Mouse (Mus musculus): ENCODE measurements around the gene Usp48. TPM values are rescaled to one million over a fixed set of nuclear protein-coding genes. Genes with fewer than 3 reads are reported as not detected.

Gene Usp48
- polyA plus RNA-seq, 1 experiment from 2014 or later, result 54.3 TPM

DNA sequence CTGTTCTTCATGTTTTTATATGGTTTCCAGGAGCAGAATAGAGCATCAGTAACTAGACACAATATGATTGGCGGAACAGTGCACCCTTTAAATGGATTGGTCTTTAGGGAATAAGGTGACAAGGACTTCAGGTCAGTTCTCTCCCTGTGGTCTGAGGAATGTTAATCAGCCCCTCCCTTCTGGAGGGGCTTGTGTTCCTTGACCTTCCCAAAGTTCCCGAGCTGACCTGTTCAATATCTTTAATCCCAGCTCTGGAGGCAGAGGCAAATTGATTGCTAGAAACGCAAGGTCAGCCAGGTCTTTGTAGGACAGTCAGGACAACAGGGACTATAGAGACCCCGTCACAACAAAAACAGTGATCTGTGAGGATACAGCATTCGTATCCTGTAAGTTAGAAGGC lies 5.0 kb downstream of the Usp48 start:
- Histone ChIP-seq H3K27me3 (ENCODE audit: control insufficient read depth, insufficient read depth, low read depth, low read length) (no peaks in the 10 kb centered on the region), H3K4me3 (ENCODE audit: low read length) (no peak overlapping the region), H3K4me1 (replicated peaks; ENCODE audit: control insufficient read depth, insufficient read depth, low read length) (peaks cover 14% of the 10 kb centered on the region), H3K27ac (ENCODE audit: low read length) (no peak overlapping the region), H3K4me2 (ENCODE audit: low read depth, low read length) (no peak overlapping the region), H3K9ac (ENCODE audit: low read length) (no peak overlapping the region), H3K9me3 (ENCODE audit: control insufficient read depth, low read length) (no peaks in the 10 kb centered on the region), H3K36me3 (ENCODE audit: control insufficient read depth, insufficient read depth, low read length) (no peaks in the 10 kb centered on the region)
- no peak for ATAC-seq (ENCODE audit: low read depth)
- 82% methylated on average over 5 of the region's 5 CpGs for WGBS

DNA sequence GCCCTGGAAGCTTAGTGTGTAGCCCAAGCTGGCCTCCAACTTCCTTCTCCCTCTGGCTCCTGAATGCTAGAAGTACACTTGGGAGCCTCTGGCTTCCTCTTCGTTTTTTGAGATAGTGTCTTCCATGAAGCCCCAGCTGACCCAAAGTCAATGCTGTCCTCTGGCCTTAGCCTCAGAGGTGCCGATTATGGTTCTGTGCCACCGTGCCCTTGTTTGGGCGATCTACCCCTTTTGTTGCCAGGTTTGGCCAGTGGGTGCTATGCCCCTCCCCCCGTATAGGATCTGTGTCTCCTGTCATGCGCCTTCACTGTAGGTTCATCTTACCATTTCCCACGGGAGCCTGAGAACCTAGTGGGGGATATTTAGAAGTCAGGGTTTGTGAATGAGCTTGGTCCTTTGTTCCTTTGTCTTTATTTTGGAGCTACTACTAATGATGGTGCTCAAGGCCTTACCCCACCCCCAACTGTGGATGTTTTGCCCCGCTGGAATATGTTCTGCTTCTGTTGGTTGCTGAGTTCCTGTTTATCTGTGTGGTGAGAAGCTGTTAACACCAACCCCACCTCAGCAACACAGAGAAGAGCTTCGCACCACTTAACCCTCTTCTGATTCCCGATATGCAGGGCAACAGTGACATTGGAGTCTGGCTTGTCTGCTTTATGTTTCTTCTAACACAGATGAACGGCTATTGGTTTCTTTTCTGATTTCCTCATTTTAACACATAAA lies 10.1 kb downstream of the Usp48 start:
- WGBS, result 75% methylated on average over 11 of the region's 11 CpGs
- peaks cover 16% of the 10 kb centered on the region for H3K36me3 ChIP-seq (ENCODE audit: control insufficient read depth, insufficient read depth, low read length)
- H3K27me3 ChIP-seq (ENCODE audit: control insufficient read depth, insufficient read depth, low read depth, low read length), result no peaks in the 10 kb centered on the region
- no peak overlapping the region for H3K9ac ChIP-seq (ENCODE audit: low read length)
- no peak for ATAC-seq (ENCODE audit: low read depth)
- H3K4me1 ChIP-seq (replicated peaks; ENCODE audit: control insufficient read depth, insufficient read depth, low read length), result no peaks in the 10 kb centered on the region
- H3K27ac ChIP-seq (ENCODE audit: low read length), result no peak overlapping the region
- no peak overlapping the region for H3K4me2 ChIP-seq (ENCODE audit: low read depth, low read length)
- H3K4me3 ChIP-seq (ENCODE audit: low read length), result no peak overlapping the region
- no peaks in the 10 kb centered on the region for H3K9me3 ChIP-seq (ENCODE audit: control insufficient read depth, low read length)

DNA sequence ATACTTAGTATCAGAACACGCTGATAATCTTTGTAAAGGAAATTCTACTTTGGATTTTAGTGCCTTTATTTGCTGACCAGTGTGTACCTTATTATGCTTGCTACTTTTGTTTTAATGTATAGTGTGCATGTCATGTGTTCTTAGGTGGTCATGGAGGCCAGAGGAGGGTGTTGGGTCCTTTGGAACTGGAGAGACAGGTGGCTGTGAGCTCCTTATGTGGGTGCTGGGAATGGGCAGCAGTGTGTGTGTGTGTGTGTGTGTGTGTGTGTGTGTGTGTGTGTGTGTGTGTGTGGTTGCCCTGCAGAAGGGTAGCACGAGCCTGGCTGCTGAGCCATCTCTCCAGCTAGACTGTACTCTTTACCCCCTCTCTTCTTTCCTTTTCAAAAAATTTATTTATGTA lies 13.5 kb downstream of the Usp48 start:
- Histone ChIP-seq H3K27ac (ENCODE audit: low read length) (no peak overlapping the region), H3K4me1 (replicated peaks; ENCODE audit: control insufficient read depth, insufficient read depth, low read length) (peaks cover 4% of the 10 kb centered on the region; the same call in 1 of the 2 replicates), H3K36me3 (ENCODE audit: control insufficient read depth, insufficient read depth, low read length) (peaks cover 35% of the 10 kb centered on the region), H3K9ac (ENCODE audit: low read length) (no peak overlapping the region), H3K9me3 (ENCODE audit: control insufficient read depth, low read length) (no peaks in the 10 kb centered on the region), H3K27me3 (ENCODE audit: control insufficient read depth, insufficient read depth, low read depth, low read length) (no peaks in the 10 kb centered on the region), H3K4me2 (ENCODE audit: low read depth, low read length) (no peak overlapping the region), H3K4me3 (ENCODE audit: low read length) (no peak overlapping the region)
- ATAC-seq (ENCODE audit: low read depth), result no peak
- 96% methylated on average over 2 of the region's 2 CpGs for whole genome bisulfite sequencing

DNA sequence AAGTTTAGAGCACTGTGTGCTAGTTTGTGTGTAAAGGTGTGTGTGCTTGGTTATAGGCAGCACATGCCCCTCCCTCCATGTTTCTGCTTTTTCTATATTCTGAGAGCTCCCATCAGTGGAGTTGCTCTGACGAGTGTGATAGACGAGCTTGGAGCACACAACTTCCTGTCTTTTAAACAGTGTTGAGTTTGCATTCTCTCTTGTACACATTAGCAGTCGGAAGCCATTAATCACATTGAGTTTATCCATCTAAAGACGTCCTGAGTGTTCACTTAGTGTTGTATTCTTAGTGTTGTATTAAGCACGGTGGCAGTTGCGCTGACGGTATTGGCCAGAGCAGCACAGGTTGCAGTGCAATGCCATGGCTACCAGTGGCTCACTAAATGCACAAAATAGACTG lies 15.7 kb downstream of the Usp48 start:
- Histone ChIP-seq H3K27me3 (ENCODE audit: control insufficient read depth, insufficient read depth, low read depth, low read length) (no peaks in the 10 kb centered on the region), H3K9ac (ENCODE audit: low read length) (no peak overlapping the region), H3K27ac (ENCODE audit: low read length) (no peak overlapping the region), H3K4me1 (replicated peaks; ENCODE audit: control insufficient read depth, insufficient read depth, low read length) (peaks cover 4% of the 10 kb centered on the region; the same call in 1 of the 2 replicates), H3K9me3 (ENCODE audit: control insufficient read depth, low read length) (no peaks in the 10 kb centered on the region), H3K4me2 (ENCODE audit: low read depth, low read length) (no peak overlapping the region), H3K4me3 (ENCODE audit: low read length) (no peak overlapping the region), H3K36me3 (ENCODE audit: control insufficient read depth, insufficient read depth, low read length) (peaks cover 50% of the 10 kb centered on the region)
- peak; percentile 20; the same call in 1 of the 2 replicates for ATAC-seq (ENCODE audit: low read depth)
- 34% methylated on average over 7 of the region's 7 CpGs for WGBS

DNA sequence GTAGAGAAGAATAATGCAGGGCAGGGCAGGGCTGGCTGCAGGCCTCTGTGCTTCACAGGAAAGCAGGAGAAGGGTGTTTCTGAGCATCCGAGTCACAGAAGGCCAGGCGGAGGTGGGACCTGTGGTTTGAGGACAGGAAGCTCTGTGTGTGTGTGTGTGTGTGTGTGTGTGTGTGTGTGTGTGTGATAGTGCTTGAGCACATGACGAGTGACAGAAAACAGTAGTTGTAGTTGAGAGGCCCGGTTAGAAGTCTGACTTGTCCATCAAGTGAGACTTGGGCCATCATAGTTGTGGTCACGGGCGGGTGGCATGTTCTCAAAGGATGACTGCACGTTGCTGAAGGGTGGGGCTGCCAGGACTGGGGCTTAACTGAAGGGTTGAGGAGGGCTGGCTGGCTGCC lies 16.1 kb downstream of the Usp48 start:
- peaks cover 4% of the 10 kb centered on the region; the same call in 1 of the 2 replicates for H3K4me1 ChIP-seq (replicated peaks; ENCODE audit: control insufficient read depth, insufficient read depth, low read length)
- H3K9me3 ChIP-seq (ENCODE audit: control insufficient read depth, low read length), result no peaks in the 10 kb centered on the region
- H3K9ac ChIP-seq (ENCODE audit: low read length), result no peak overlapping the region
- no peak for ATAC-seq (ENCODE audit: low read depth)
- H3K27ac ChIP-seq (ENCODE audit: low read length), result no peak overlapping the region
- 67% methylated on average over 7 of the region's 7 CpGs for WGBS
- H3K4me3 ChIP-seq (ENCODE audit: low read length), result no peak overlapping the region
- H3K27me3 ChIP-seq (ENCODE audit: control insufficient read depth, insufficient read depth, low read depth, low read length), result no peaks in the 10 kb centered on the region
- H3K4me2 ChIP-seq (ENCODE audit: low read depth, low read length), result no peak overlapping the region
- H3K36me3 ChIP-seq (ENCODE audit: control insufficient read depth, insufficient read depth, low read length), result peaks cover 53% of the 10 kb centered on the region

DNA sequence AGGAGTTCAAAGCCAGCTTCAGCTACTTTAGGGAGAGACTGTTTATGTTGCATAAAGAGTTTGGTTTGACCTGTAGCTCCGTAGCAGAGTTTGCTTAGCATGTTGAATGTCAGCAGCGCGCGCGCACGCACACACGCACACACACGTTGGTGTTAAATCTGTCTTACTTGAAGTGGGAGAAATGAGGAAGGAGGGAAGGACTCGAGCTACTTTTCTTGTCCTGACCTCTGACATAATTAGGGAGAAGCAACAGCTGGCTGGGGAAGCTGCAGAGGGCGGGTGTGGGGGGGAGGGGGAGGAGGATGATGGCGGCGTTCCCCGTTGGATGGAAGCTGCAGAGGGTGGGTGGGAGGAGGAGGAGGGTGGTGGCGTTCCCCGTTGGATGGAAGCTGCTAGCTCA lies 16.7 kb downstream of the Usp48 start:
- WGBS, result 69% methylated on average over 15 of the region's 15 CpGs
- Histone ChIP-seq H3K9ac (ENCODE audit: low read length) (no peak overlapping the region), H3K27me3 (ENCODE audit: control insufficient read depth, insufficient read depth, low read depth, low read length) (no peaks in the 10 kb centered on the region), H3K36me3 (ENCODE audit: control insufficient read depth, insufficient read depth, low read length) (peaks cover 55% of the 10 kb centered on the region), H3K27ac (ENCODE audit: low read length) (no peak overlapping the region), H3K9me3 (ENCODE audit: control insufficient read depth, low read length) (no peaks in the 10 kb centered on the region), H3K4me2 (ENCODE audit: low read depth, low read length) (no peak overlapping the region), H3K4me1 (replicated peaks; ENCODE audit: control insufficient read depth, insufficient read depth, low read length) (peaks cover 4% of the 10 kb centered on the region; the same call in 1 of the 2 replicates), H3K4me3 (ENCODE audit: low read length) (no peak overlapping the region)
- ATAC-seq (ENCODE audit: low read depth), result no peak

DNA sequence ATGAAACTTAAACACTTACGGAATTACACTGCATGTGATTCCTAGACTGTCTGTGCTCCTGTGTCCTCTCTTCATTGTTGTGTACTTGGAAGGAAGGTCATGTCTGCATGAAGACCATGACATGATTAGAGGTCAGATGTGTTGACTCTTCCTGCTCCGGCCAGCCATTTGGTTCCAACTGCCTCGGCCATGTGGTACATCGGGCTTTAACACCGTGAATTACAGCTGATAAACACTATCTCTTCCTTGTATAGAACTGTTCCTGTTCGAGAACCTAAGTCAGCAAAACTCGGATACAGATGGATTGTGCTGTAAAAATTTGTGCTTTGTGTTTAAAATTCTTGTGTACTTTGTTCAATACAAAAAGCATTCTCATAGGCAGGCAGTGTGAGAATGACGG lies 29.3 kb downstream of the Usp48 start:
- no peak overlapping the region for H3K27ac ChIP-seq (ENCODE audit: low read length)
- H3K27me3 ChIP-seq (ENCODE audit: control insufficient read depth, insufficient read depth, low read depth, low read length), result no peaks in the 10 kb centered on the region
- no peak overlapping the region for H3K4me2 ChIP-seq (ENCODE audit: low read depth, low read length)
- 91% methylated on average over 8 of the region's 8 CpGs for WGBS
- no peak overlapping the region for H3K9ac ChIP-seq (ENCODE audit: low read length)
- no peak overlapping the region for H3K4me3 ChIP-seq (ENCODE audit: low read length)
- H3K9me3 ChIP-seq (ENCODE audit: control insufficient read depth, low read length), result no peaks in the 10 kb centered on the region
- ATAC-seq (ENCODE audit: low read depth), result no peak
- H3K4me1 ChIP-seq (replicated peaks; ENCODE audit: control insufficient read depth, insufficient read depth, low read length), result no peaks in the 10 kb centered on the region
- H3K36me3 ChIP-seq (ENCODE audit: control insufficient read depth, insufficient read depth, low read length), result peaks cover 32% of the 10 kb centered on the region

DNA sequence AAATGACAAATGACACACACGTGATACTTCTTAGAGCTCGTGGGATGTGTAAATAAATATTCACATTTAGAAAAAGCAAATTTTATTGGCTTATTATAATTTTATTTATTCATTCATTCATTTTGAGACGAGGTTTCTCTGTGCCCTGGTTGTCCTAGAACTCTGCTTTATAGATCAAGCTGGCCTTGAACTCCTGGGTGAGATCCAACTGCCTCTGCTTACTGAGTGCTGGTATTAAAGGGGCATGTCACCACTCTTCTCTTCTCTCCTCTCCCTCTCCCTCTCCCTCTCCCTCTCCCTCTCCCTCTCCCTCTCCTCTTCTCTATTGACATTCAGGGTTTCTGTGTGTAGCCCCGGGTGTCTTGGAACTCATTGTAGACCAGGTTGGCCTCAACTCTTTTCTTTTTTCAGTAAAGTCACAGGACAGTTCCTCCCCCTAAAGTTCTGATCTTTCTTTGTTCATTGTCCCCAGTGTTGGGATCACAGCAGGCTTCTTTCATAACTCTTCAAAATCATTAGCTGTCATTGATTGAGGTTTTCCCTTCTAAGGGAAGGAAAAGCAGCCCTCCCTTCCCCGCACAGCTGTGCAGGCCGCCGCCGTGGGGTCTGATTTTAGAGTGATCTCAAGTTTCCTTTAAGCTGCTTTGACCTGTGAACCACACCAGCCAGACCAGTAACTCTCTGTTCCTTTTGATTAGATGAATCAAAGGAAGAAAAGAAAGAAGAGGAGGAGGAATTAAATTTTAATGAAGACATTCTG lies 34.1 kb downstream of the Usp48 start:
- Histone ChIP-seq H3K27me3 (ENCODE audit: control insufficient read depth, insufficient read depth, low read depth, low read length) (no peaks in the 10 kb centered on the region), H3K36me3 (ENCODE audit: control insufficient read depth, insufficient read depth, low read length) (peaks cover 32% of the 10 kb centered on the region)

DNA sequence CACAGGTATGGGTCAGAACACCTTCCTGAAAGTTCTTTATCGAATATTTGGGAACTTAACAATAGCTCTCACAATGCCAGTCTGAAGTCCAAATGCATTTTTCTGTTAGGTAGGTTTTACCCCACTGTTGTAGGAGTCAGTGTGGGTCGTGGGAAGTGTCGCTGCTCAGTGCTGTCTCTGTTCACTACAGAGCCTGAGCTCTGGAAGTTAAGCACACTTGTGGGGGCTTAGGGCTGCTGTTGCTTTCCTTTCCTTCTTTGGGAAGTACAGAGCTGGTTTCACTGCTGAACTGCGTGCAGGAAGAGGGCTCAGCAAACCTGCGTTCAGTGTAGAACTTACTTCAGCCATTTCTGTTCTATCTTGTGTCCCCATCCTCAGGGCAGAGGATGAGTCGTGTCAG lies 34.8 kb downstream of the Usp48 start:
- H3K27ac ChIP-seq (ENCODE audit: low read length), result no peak overlapping the region

More for the DNA sequence above, 34.1 kb downstream of the Usp48 start:
- Histone ChIP-seq H3K4me1 (replicated peaks; ENCODE audit: control insufficient read depth, insufficient read depth, low read length) (no peaks in the 10 kb centered on the region), H3K27ac (ENCODE audit: low read length) (no peak overlapping the region), H3K9me3 (ENCODE audit: control insufficient read depth, low read length) (no peaks in the 10 kb centered on the region), H3K4me2 (ENCODE audit: low read depth, low read length) (no peak overlapping the region), H3K9ac (ENCODE audit: low read length) (no peak overlapping the region), H3K4me3 (ENCODE audit: low read length) (no peak overlapping the region)
- no peak for ATAC-seq (ENCODE audit: low read depth)
- 69% methylated on average over 8 of the region's 8 CpGs for WGBS

More for the DNA sequence above, 34.8 kb downstream of the Usp48 start:
- no peak overlapping the region for H3K4me3 ChIP-seq (ENCODE audit: low read length)
- no peak for ATAC-seq (ENCODE audit: low read depth)
- H3K9me3 ChIP-seq (ENCODE audit: control insufficient read depth, low read length), result no peaks in the 10 kb centered on the region
- no peaks in the 10 kb centered on the region for H3K4me1 ChIP-seq (replicated peaks; ENCODE audit: control insufficient read depth, insufficient read depth, low read length)
- H3K4me2 ChIP-seq (ENCODE audit: low read depth, low read length), result no peak overlapping the region
- H3K9ac ChIP-seq (ENCODE audit: low read length), result no peak overlapping the region
- 91% methylated on average over 6 of the region's 6 CpGs for WGBS
- peaks cover 33% of the 10 kb centered on the region for H3K36me3 ChIP-seq (ENCODE audit: control insufficient read depth, insufficient read depth, low read length)
- H3K27me3 ChIP-seq (ENCODE audit: control insufficient read depth, insufficient read depth, low read depth, low read length), result no peaks in the 10 kb centered on the region

Data from lung, embryonic 16.5 days (tissue).